17 mouse cellular contexts compared by ENCODE assay signal in genomic region chr10:42894696-42895095, GRCm38 (mm10). TPM values are rescaled to one million over a fixed set of nuclear protein-coding genes. Genes with fewer than 3 reads are reported as not detected.
DNase-seq lines count a peak whose midpoint lies in the region; ATAC-seq and TF ChIP-seq lines count a peak whose summit lies in the region.
"Had no signal": no experiment of that assay in that cellular context is flagged by ENCODE, and none has a peak within 500 bp of the region (broad histone marks: within the 10 kb centered on the region; RNA-seq: fewer than 3 reads in every experiment).

No protein-coding gene starts in this region.

- 33% methylated on average over 7 of the region's 7 CpGs for WGBS in heart, postnatal 0 days
- 38% methylated on average over 7 of the region's 7 CpGs for WGBS in heart, embryonic 12.5 days
- 80% methylated on average over 7 of the region's 7 CpGs for WGBS in bone marrow, adult 2 months

- H3K4me2 ChIP-seq in heart, postnatal 0 days (ENCODE audit: low read depth, low read length), result no peak overlapping the region
- no peak overlapping the region for H3K4me2 ChIP-seq in heart, embryonic 12.5 days
- H3K4me2 ChIP-seq: limb, embryonic 15.5 days; midbrain, embryonic 13.5 days had no signal

- TF ChIP-seq CTCF in heart, postnatal 0 days (IDR thresholded peaks at IDR 0.05; ENCODE audit: low read depth), result no peak
- TF ChIP-seq CTCF in bone marrow, adult 2 months (IDR thresholded peaks at IDR 0.05; ENCODE audit: control insufficient read depth, insufficient read depth, low read length), result no peak

- H3K27me3 ChIP-seq in heart, postnatal 0 days (ENCODE audit: control insufficient read depth, insufficient read depth, low read length), result no peaks in the 10 kb centered on the region
- H3K27me3 ChIP-seq in heart, embryonic 12.5 days (replicated peaks), result no peaks in the 10 kb centered on the region
- H3K27me3 ChIP-seq: limb, embryonic 15.5 days; midbrain, embryonic 13.5 days had no signal

- no peak overlapping the region for H3K27ac ChIP-seq in heart, postnatal 0 days (ENCODE audit: low read depth)
- no peak overlapping the region for H3K27ac ChIP-seq in heart, embryonic 12.5 days (ENCODE audit: poor library complexity, severe bottlenecking)
- H3K27ac ChIP-seq in bone marrow, adult 2 months (ENCODE audit: control insufficient read depth, insufficient read depth, low read depth, low read length, poor library complexity), result 0 out of 2 replicates have a peak overlapping the region, but pooled peaks have one; percentile 16
- H3K27ac ChIP-seq: embryonic facial prominence, embryonic 10.5 days; limb, embryonic 15.5 days; macrophage; midbrain, embryonic 13.5 days had no signal

- DNase-seq in heart, postnatal 0 days (ENCODE audit: low spot score), result peak; percentile 7
- DNase-seq in ovary, adult 18-20 months (ENCODE audit: low spot score), result peak; percentile 42
- no peak for DNase-seq in ovary, postnatal 14 days (ENCODE audit: low spot score)
- DNase-seq in testis, postnatal 14 days (ENCODE audit: low spot score), result peak; percentile 81
- DNase-seq in layer of hippocampus, adult 9-11 months, result no peak
- DNase-seq: cerebellum, postnatal 25 days; kidney, adult 11 months; kidney, postnatal 10 days; lung, adult 2 months had no signal

- no peaks in the 10 kb centered on the region for H3K36me3 ChIP-seq in heart, postnatal 0 days (replicated peaks; ENCODE audit: control insufficient read depth, insufficient read depth, low read length)
- no peaks in the 10 kb centered on the region for H3K36me3 ChIP-seq in heart, embryonic 12.5 days
- H3K36me3 ChIP-seq: embryonic facial prominence, embryonic 10.5 days; limb, embryonic 15.5 days; midbrain, embryonic 13.5 days had no signal

- no peak for TF ChIP-seq POLR2A in bone marrow, adult 2 months (IDR thresholded peaks at IDR 0.05; ENCODE audit: borderline replicate concordance, control insufficient read depth, low read depth, low read length)

- H3K9me3 ChIP-seq in heart, postnatal 0 days (replicated peaks; ENCODE audit: control insufficient read depth, low read length), result no peaks in the 10 kb centered on the region
- no peaks in the 10 kb centered on the region for H3K9me3 ChIP-seq in heart, embryonic 12.5 days (replicated peaks)
- H3K9me3 ChIP-seq: embryonic facial prominence, embryonic 10.5 days; limb, embryonic 15.5 days; midbrain, embryonic 13.5 days had no signal

- H3K4me3 ChIP-seq in heart, postnatal 0 days (ENCODE audit: low read depth, low read length), result no peak overlapping the region
- no peak overlapping the region for H3K4me3 ChIP-seq in heart, embryonic 12.5 days
- H3K4me3 ChIP-seq in bone marrow, adult 2 months (replicated peaks; ENCODE audit: control insufficient read depth, low read depth, low read length), result no peak overlapping the region
- H3K4me3 ChIP-seq: embryonic facial prominence, embryonic 10.5 days; erythroblast, embryonic 14.5 days; limb, embryonic 15.5 days; midbrain, embryonic 13.5 days had no signal

- peak; percentile 75 for ATAC-seq in heart, postnatal 0 days (ENCODE audit: insufficient read depth, low read depth)
- ATAC-seq in heart, embryonic 12.5 days (ENCODE audit: insufficient number of reproducible peaks, low FRiP score), result no peak
- ATAC-seq: forebrain, embryonic 16.5 days; midbrain, embryonic 13.5 days had no signal

- peaks cover 15% of the 10 kb centered on the region for H3K4me1 ChIP-seq in heart, postnatal 0 days (ENCODE audit: control insufficient read depth, insufficient read depth)
- peaks cover 16% of the 10 kb centered on the region for H3K4me1 ChIP-seq in heart, embryonic 12.5 days (replicated peaks)
- peaks cover 7% of the 10 kb centered on the region for H3K4me1 ChIP-seq in bone marrow, adult 2 months (ENCODE audit: control insufficient read depth, insufficient read depth, low read length)

- H3K9ac ChIP-seq in heart, postnatal 0 days (replicated peaks; ENCODE audit: low read depth, low read length), result no peak overlapping the region
- no peak overlapping the region for H3K9ac ChIP-seq in heart, embryonic 12.5 days
- H3K9ac ChIP-seq: limb, embryonic 15.5 days; midbrain, embryonic 13.5 days had no signal

- TF ChIP-seq EP300 in heart, postnatal 0 days (IDR thresholded peaks at IDR 0.05; ENCODE audit: low read depth), result no peak

RNA-seq across cellular contexts. Expression of gene Scml4, which starts 34.5 kb away (rescaled TPM):
- 0.19 and 4.9 TPM in 2 replicates for total RNA-seq in heart, postnatal 0 days (2014; rRNA removed; ENCODE audit: low replicate concordance)
- polyA plus RNA-seq in heart, postnatal 0 days (2015; fragmentation: Nextera tagmentation; extraction: Ambion mirVana), result 1.1 and 1.2 TPM in 2 replicates
- polyA plus RNA-seq in heart, embryonic 12.5 days (2016; fragmentation: Nextera tagmentation; extraction: Ambion mirVana), result 1.0 and 1.8 TPM in 2 replicates
- 2.4 and 3.7 TPM in 2 replicates for polyA plus RNA-seq in bone marrow, adult 2 months (2011; ENCODE audit: insufficient read depth, insufficient read length, low replicate concordance, missing spikeins)
- polyA plus RNA-seq: erythroblast, embryonic 14.5 days; macrophage had no signal

Comparison
In these comparisons a context has a peak if more than half of its experiments do, and no peak if none do; other contexts are left out.
1. DNase-seq: peak in heart, postnatal 0 days (single experiment), ovary, adult 18-20 months (single experiment) and testis, postnatal 14 days (single experiment); none in ovary, postnatal 14 days (single experiment) and layer of hippocampus, adult 9-11 months (single experiment).